Mouse (Mus musculus) layer of hippocampus, adult 9-11 months (tissue): Measurements from ENCODE around the gene Bnc1.

Experiments used
- DNase-seq: peaks from one replicate; pipeline ENCODE4 v3.0.0; 2022

Bnc1 gene

GRCm38 (mm10) chr7:81992131-81993061, at the start of gene Bnc1:
Gene Bnc1, minus strand, starts transcription at chr7:81992292.
- DNase-seq, result no peak

GRCm38 (mm10) chr7:82033347-82033746, 41.3 kb upstream of the Bnc1 start:
- no peak for DNase-seq

- no peak for DNase-seq
Observed at GRCm38 (mm10) chr7:82029666-82030065, 37.6 kb upstream of the Bnc1 start.

GRCm38 (mm10) chr7:82025802-82026201, 33.7 kb upstream of the Bnc1 start:
- DNase-seq, result no peak

- DNase-seq, result no peak
Observed at GRCm38 (mm10) chr7:82023676-82024075, 31.6 kb upstream of the Bnc1 start.

- no peak for DNase-seq
Observed at GRCm38 (mm10) chr7:82022404-82022803, 30.3 kb upstream of the Bnc1 start.

GRCm38 (mm10) chr7:82018031-82018430, 25.9 kb upstream of the Bnc1 start:
- no peak for DNase-seq

GRCm38 (mm10) chr7:82016751-82017710, 24.9 kb upstream of the Bnc1 start:
- DNase-seq, result no peak

- no peak for DNase-seq
Observed at GRCm38 (mm10) chr7:82012472-82012871, 20.4 kb upstream of the Bnc1 start.

- no peak for DNase-seq
Observed at GRCm38 (mm10) chr7:82011534-82012401, 19.7 kb upstream of the Bnc1 start.

GRCm38 (mm10) chr7:82007151-82007550, 15.1 kb upstream of the Bnc1 start:
- no peak for DNase-seq

- DNase-seq, result no peak
Observed at GRCm38 (mm10) chr7:82004228-82004627, 12.1 kb upstream of the Bnc1 start.

- no peak for DNase-seq
Observed at GRCm38 (mm10) chr7:81999816-82000215, 7.7 kb upstream of the Bnc1 start.

GRCm38 (mm10) chr7:81999372-81999771, 7.3 kb upstream of the Bnc1 start:
- no peak for DNase-seq

- no peak for DNase-seq
Observed at GRCm38 (mm10) chr7:81995975-81996374, 3.9 kb upstream of the Bnc1 start.

GRCm38 (mm10) chr7:81995126-81995525, 3.0 kb upstream of the Bnc1 start:
- no peak for DNase-seq

- no peak for DNase-seq
Observed at GRCm38 (mm10) chr7:81993140-81993539, 1.0 kb upstream of the Bnc1 start.

- DNase-seq, result no peak
Observed at GRCm38 (mm10) chr7:81991611-81992061, 456 bp downstream of the Bnc1 start.

GRCm38 (mm10) chr7:81991116-81991515, 976 bp downstream of the Bnc1 start:
- no peak for DNase-seq

- DNase-seq, result no peak
Observed at GRCm38 (mm10) chr7:81983651-81984050, 8.4 kb downstream of the Bnc1 start.

- DNase-seq, result no peak
Observed at GRCm38 (mm10) chr7:81978304-81978703, 13.8 kb downstream of the Bnc1 start.

- no peak for DNase-seq
Observed at GRCm38 (mm10) chr7:81974616-81975015, 17.5 kb downstream of the Bnc1 start.
